Mouse (Mus musculus): ENCODE results near the gene Hist1h4i. TPM values are rescaled to one million over a fixed set of nuclear protein-coding genes. Genes with fewer than 3 reads are reported as not detected.

Gene Hist1h4i
- total and polyA plus RNA-seq, 3 experiments, result 6.4 to 812 (median 35.7) TPM

- no peak for DNase-seq (ENCODE audit: extremely low read depth)
- Histone ChIP-seq H3K27me3 (replicated peaks) (peaks cover 25% of the 10 kb centered on the region), H3K4me3 (replicated peaks in 1 of 3; ENCODE audit: low read depth in 2 of 3, low read length in 2 of 3, poor library complexity in 1 of 3) (peak overlapping the region; percentile 47 to 68 (median 56)), H3K79me2 (replicated peaks; ENCODE audit: control insufficient read depth, extremely low read depth, insufficient read depth, poor library complexity, severe bottlenecking) (no peaks in the 10 kb centered on the region), H3K4me2 (ENCODE audit: insufficient read depth, low read depth, poor library complexity, severe bottlenecking) (peak overlapping the region; percentile 31), H3K9ac (ENCODE audit: insufficient read depth, low read depth) (peak overlapping the region; percentile 7; the same call in 1 of the 2 replicates), H3K9me3 (replicated peaks; ENCODE audit: low read length) (peaks cover 8% of the 10 kb centered on the region), H3K27ac (ENCODE audit: insufficient read depth, low read depth) (no peak overlapping the region), H3K4me1 (ENCODE audit: control insufficient read depth in 1 of 2, insufficient read depth in 2 of 2) (peaks cover 3 to 9% of the 10 kb centered on the region in 2 experiments), H3K36me3 (replicated peaks in 1 of 2; ENCODE audit: control insufficient read depth in 1 of 2, insufficient read depth in 1 of 2, low read length in 1 of 2) (no peaks in the 10 kb centered on the region)
- in situ Hi-C loops (cut with MboI; ENCODE audit: low pct_ligation_motif_present, low pct_unique_long_range_greater_than_20kb, low sequenced_read_pairs) (no loop called here), dilution Hi-C loops (cut with MboI; ENCODE audit: extremely low pct_ligation_motif_present, extremely low pct_unique_long_range_greater_than_20kb, low sequenced_read_pairs) (no loop called here)
- no peak for TF ChIP-seq BHLHE40 (IDR thresholded peaks at IDR 0.05; ENCODE audit: low read depth, low read length)
- TF ChIP-seq CHD1 (IDR thresholded peaks at IDR 0.05; ENCODE audit: low read depth, low read length), result no peak
- no peak for TF ChIP-seq TBP (conservative IDR thresholded peaks at IDR 0.05; ENCODE audit: low read depth, low read length)
- TF ChIP-seq CHD2 (IDR thresholded peaks at IDR 0.05; ENCODE audit: low read length), result no peak
- no peak for TF ChIP-seq EP300 (IDR thresholded peaks at IDR 0.05; ENCODE audit: low read length)
- no peak for TF ChIP-seq MEF2A (IDR thresholded peaks at IDR 0.05; ENCODE audit: borderline replicate concordance, low read depth, low read length)
- no peak for TF ChIP-seq RAD21 (IDR thresholded peaks at IDR 0.05; ENCODE audit: low read depth, low read length)
- TF ChIP-seq MAX (IDR thresholded peaks at IDR 0.05; ENCODE audit: low read length), result no peak
- TF ChIP-seq NRF1 (IDR thresholded peaks at IDR 0.05; ENCODE audit: low read depth, low read length), result no peak
- no peak for TF ChIP-seq ZKSCAN1 (IDR thresholded peaks at IDR 0.05; ENCODE audit: borderline replicate concordance, low read depth, low read length)
- TF ChIP-seq MAFK (IDR thresholded peaks at IDR 0.05; ENCODE audit: insufficient replicate concordance, low read length), result no peak
- no peak for TF ChIP-seq IRF4 (IDR thresholded peaks at IDR 0.05; ENCODE audit: low read depth, low read length)
- no peak for TF ChIP-seq MYC (IDR thresholded peaks at IDR 0.05; ENCODE audit: low read depth, low read length)
- TF ChIP-seq ZNF384 (IDR thresholded peaks at IDR 0.05; ENCODE audit: low read depth, low read length), result no peak
- TF ChIP-seq ETS1 (conservative IDR thresholded peaks at IDR 0.05; ENCODE audit: low read depth, low read length), result no peak
- no peak for TF ChIP-seq JUN (IDR thresholded peaks at IDR 0.05; ENCODE audit: insufficient read depth, low read depth, low read length)
- TF ChIP-seq JUND (conservative IDR thresholded peaks at IDR 0.05; ENCODE audit: low read depth, low read length), result no peak
- TF ChIP-seq MXI1 (IDR thresholded peaks at IDR 0.05; ENCODE audit: low read depth, low read length), result no peak
These were observed 46.3 kb downstream of the Hist1h4i start for GRCm38 (mm10) chr13:21994896-21995295.

GRCm38 (mm10) chr13:21993957-21994738 is 47.0 kb downstream of the Hist1h4i start:
- peak; percentile 84 for DNase-seq (ENCODE audit: extremely low read depth)
- in situ Hi-C loops (cut with MboI; ENCODE audit: low pct_ligation_motif_present, low pct_unique_long_range_greater_than_20kb, low sequenced_read_pairs), result no loop called here
- H3K9ac ChIP-seq (ENCODE audit: insufficient read depth, low read depth), result no peak overlapping the region

More at GRCm38 (mm10) chr13:21993957-21994738, 47.0 kb downstream of the Hist1h4i start:
- H3K9me3 ChIP-seq (replicated peaks; ENCODE audit: low read length), result peaks cover 8% of the 10 kb centered on the region
- H3K27me3 ChIP-seq (replicated peaks), result peaks cover 20% of the 10 kb centered on the region
- peak overlapping the region; percentile 23 to 56 (median 47) for H3K4me3 ChIP-seq (replicated peaks in 1 of 3; ENCODE audit: low read depth in 2 of 3, low read length in 2 of 3, poor library complexity in 1 of 3)
- H3K27ac ChIP-seq (ENCODE audit: insufficient read depth, low read depth), result no peak overlapping the region
- no peaks in the 10 kb centered on the region for H3K79me2 ChIP-seq (replicated peaks; ENCODE audit: control insufficient read depth, extremely low read depth, insufficient read depth, poor library complexity, severe bottlenecking)
- peaks cover 3 to 9% of the 10 kb centered on the region in 2 experiments for H3K4me1 ChIP-seq (ENCODE audit: control insufficient read depth in 1 of 2, insufficient read depth in 2 of 2)
- H3K36me3 ChIP-seq (replicated peaks in 1 of 2; ENCODE audit: control insufficient read depth in 1 of 2, insufficient read depth in 1 of 2, low read length in 1 of 2), result no peaks in the 10 kb centered on the region
- H3K4me2 ChIP-seq (ENCODE audit: insufficient read depth, low read depth, poor library complexity, severe bottlenecking), result peak overlapping the region; percentile 90
- dilution Hi-C loops (cut with MboI; ENCODE audit: extremely low pct_ligation_motif_present, extremely low pct_unique_long_range_greater_than_20kb, low sequenced_read_pairs), result no loop called here
- peak; percentile 93 for TF ChIP-seq ELF1 (IDR thresholded peaks at IDR 0.05; ENCODE audit: low read depth, low read length)
- 0 out of 2 replicates have a peak, but pooled peaks have one; percentile 23 for TF ChIP-seq KAT2A (IDR thresholded peaks at IDR 0.05; ENCODE audit: insufficient replicate concordance, low read length)
- peak; percentile 100 for TF ChIP-seq TBP (conservative IDR thresholded peaks at IDR 0.05; ENCODE audit: low read depth, low read length)
- peak; percentile 54; the same call in 1 of the 2 replicates for TF ChIP-seq NRF1 (IDR thresholded peaks at IDR 0.05; ENCODE audit: low read depth, low read length)
- TF ChIP-seq SMC3 (IDR thresholded peaks at IDR 0.05; ENCODE audit: low read depth, low read length), result no peak
- TF ChIP-seq ZMIZ1 (IDR thresholded peaks at IDR 0.05; ENCODE audit: low read depth, low read length), result no peak
- peak; percentile 87 for TF ChIP-seq E2F4 (IDR thresholded peaks at IDR 0.05; ENCODE audit: insufficient replicate concordance, low read depth, low read length)
- peak; percentile 96 for TF ChIP-seq MAFK (IDR thresholded peaks at IDR 0.05; ENCODE audit: insufficient replicate concordance, low read length)
- TF ChIP-seq MYC (IDR thresholded peaks at IDR 0.05; ENCODE audit: low read depth, low read length), result peak; percentile 75

All from CH12.LX (cell line).